ENCODE assay signal across 18 mouse cellular contexts in the genomic region with DNA sequence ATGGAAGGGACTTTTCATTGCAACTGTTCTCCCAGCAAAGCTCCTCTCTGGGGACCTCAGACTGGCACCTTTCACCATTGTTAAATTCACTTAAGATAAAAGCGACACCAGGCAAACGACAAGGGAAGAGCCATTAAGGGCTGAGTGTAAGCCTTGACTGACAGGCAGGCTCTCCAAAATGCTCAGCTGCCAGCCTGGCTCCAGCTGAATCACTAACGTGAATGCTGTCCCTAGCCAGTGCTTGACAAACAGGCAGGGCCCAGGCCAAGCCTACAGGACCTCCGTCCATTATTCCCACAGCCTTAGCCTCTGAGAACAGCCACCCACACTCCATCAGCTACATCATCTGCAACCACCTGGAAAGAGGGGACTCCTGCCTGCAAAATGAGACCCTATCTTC.
A peak's percentile ranks its signal among the peaks of the same experiment; 100 is the strongest.
DNase-seq lines count a peak whose midpoint lies in the region; ATAC-seq and TF ChIP-seq lines count a peak whose summit lies in the region.
"Had no signal": no experiment of that assay in that cellular context is flagged by ENCODE, and none has a peak within 500 bp of the region (broad histone marks: within the 10 kb centered on the region; RNA-seq: fewer than 3 reads in every experiment).

No protein-coding gene starts in this region.

- H3K27ac ChIP-seq in cerebellum, adult 2 months (ENCODE audit: insufficient read depth, low read length): no peak overlapping the region
- H3K27ac ChIP-seq in hindbrain, embryonic 10.5 days: 0 out of 2 replicates have a peak overlapping the region, but pooled peaks have one; percentile 29
- H3K27ac ChIP-seq in hindbrain, postnatal 0 days: no peak overlapping the region
- peak overlapping the region; percentile 49; the same call in 1 of the 2 replicates for H3K27ac ChIP-seq in forebrain, embryonic 15.5 days (replicated peaks)
- no peak overlapping the region for H3K27ac ChIP-seq in kidney, embryonic 14.5 days (ENCODE audit: low read depth, low read length)
- H3K27ac ChIP-seq: embryonic facial prominence, embryonic 10.5 days; heart, embryonic 10.5 days had no signal

- ATAC-seq in hindbrain, postnatal 0 days: no peak
- peak; percentile 48; the same call in 1 of the 2 replicates for ATAC-seq in forebrain, embryonic 15.5 days (replicated peaks)
- ATAC-seq in kidney, embryonic 14.5 days (ENCODE audit: low FRiP score, low TSS enrichment): no peak
- ATAC-seq: intestine, embryonic 16.5 days had no signal

- H3K9ac ChIP-seq in hindbrain, postnatal 0 days (replicated peaks; ENCODE audit: low read length): no peak overlapping the region
- H3K9ac ChIP-seq in forebrain, embryonic 15.5 days (replicated peaks): no peak overlapping the region
- no peak overlapping the region for H3K9ac ChIP-seq in kidney, embryonic 14.5 days (ENCODE audit: low read depth, low read length)

- H3K27me3 ChIP-seq in cerebellum, adult 2 months (ENCODE audit: control insufficient read depth, insufficient read depth, low read length): no peaks in the 10 kb centered on the region
- no peaks in the 10 kb centered on the region for H3K27me3 ChIP-seq in hindbrain, embryonic 10.5 days (ENCODE audit: insufficient read depth, poor library complexity, severe bottlenecking)
- no peaks in the 10 kb centered on the region for H3K27me3 ChIP-seq in hindbrain, postnatal 0 days (ENCODE audit: insufficient read depth, low read length)
- no peaks in the 10 kb centered on the region for H3K27me3 ChIP-seq in forebrain, embryonic 15.5 days
- no peaks in the 10 kb centered on the region for H3K27me3 ChIP-seq in kidney, embryonic 14.5 days (ENCODE audit: control insufficient read depth, insufficient read depth, low read length)

- no peak for TF ChIP-seq CTCF in cerebellum, adult 2 months (IDR thresholded peaks at IDR 0.05; ENCODE audit: borderline replicate concordance, insufficient read depth, low read depth, low read length)
- TF ChIP-seq CTCF in hindbrain, postnatal 0 days (IDR thresholded peaks at IDR 0.05; ENCODE audit: low read depth): no peak

- no peak for TF ChIP-seq POLR2A in cerebellum, adult 2 months (IDR thresholded peaks at IDR 0.05; ENCODE audit: borderline replicate concordance, insufficient read depth, low read length)

- no peaks in the 10 kb centered on the region for H3K9me3 ChIP-seq in hindbrain, embryonic 10.5 days
- no peaks in the 10 kb centered on the region for H3K9me3 ChIP-seq in hindbrain, postnatal 0 days (ENCODE audit: low read length)
- no peaks in the 10 kb centered on the region for H3K9me3 ChIP-seq in forebrain, embryonic 15.5 days
- no peaks in the 10 kb centered on the region; the same call in 1 of the 2 replicates for H3K9me3 ChIP-seq in kidney, embryonic 14.5 days (ENCODE audit: control insufficient read depth, low read length)
- H3K9me3 ChIP-seq: embryonic facial prominence, embryonic 10.5 days; heart, embryonic 10.5 days had no signal

- H3K36me3 ChIP-seq in hindbrain, embryonic 10.5 days: no peaks in the 10 kb centered on the region
- H3K36me3 ChIP-seq in hindbrain, postnatal 0 days (ENCODE audit: insufficient read depth, low read length): no peaks in the 10 kb centered on the region
- no peaks in the 10 kb centered on the region for H3K36me3 ChIP-seq in forebrain, embryonic 15.5 days
- no peaks in the 10 kb centered on the region for H3K36me3 ChIP-seq in kidney, embryonic 14.5 days (ENCODE audit: control insufficient read depth, insufficient read depth, low read length)
- H3K36me3 ChIP-seq: embryonic facial prominence, embryonic 10.5 days; heart, embryonic 10.5 days had no signal

- H3K4me2 ChIP-seq in hindbrain, postnatal 0 days (ENCODE audit: low read depth, low read length): no peak overlapping the region
- no peak overlapping the region for H3K4me2 ChIP-seq in forebrain, embryonic 15.5 days (replicated peaks)
- no peak overlapping the region for H3K4me2 ChIP-seq in kidney, embryonic 14.5 days (replicated peaks; ENCODE audit: low read depth, low read length)

- H3K4me1 ChIP-seq in cerebellum, adult 2 months (ENCODE audit: control insufficient read depth, insufficient read depth, low read length): no peaks in the 10 kb centered on the region
- 0 out of 2 replicates have a peak, but pooled peaks cover 6% of the 10 kb centered on the region for H3K4me1 ChIP-seq in hindbrain, embryonic 10.5 days (replicated peaks)
- H3K4me1 ChIP-seq in hindbrain, postnatal 0 days (ENCODE audit: insufficient read depth, low read length): no peaks in the 10 kb centered on the region
- H3K4me1 ChIP-seq in forebrain, embryonic 15.5 days: peaks cover 7% of the 10 kb centered on the region; the same call in 1 of the 2 replicates
- H3K4me1 ChIP-seq in kidney, embryonic 14.5 days (ENCODE audit: control insufficient read depth, insufficient read depth, low read length): no peaks in the 10 kb centered on the region

- 29% methylated on average over 4 of the region's 4 CpGs for WGBS in cerebellum, adult 2 months
- WGBS in hindbrain, embryonic 10.5 days: 35% methylated on average over 4 of the region's 4 CpGs
- WGBS in hindbrain, postnatal 0 days: 29% methylated on average over 4 of the region's 4 CpGs
- WGBS in forebrain, embryonic 15.5 days: 15% methylated on average over 4 of the region's 4 CpGs
- WGBS in kidney, embryonic 14.5 days: 32% methylated on average over 4 of the region's 4 CpGs

- no peak overlapping the region for H3K4me3 ChIP-seq in cerebellum, adult 2 months (replicated peaks; ENCODE audit: insufficient read depth, low read depth, low read length)
- H3K4me3 ChIP-seq in hindbrain, embryonic 10.5 days: no peak overlapping the region
- H3K4me3 ChIP-seq in hindbrain, postnatal 0 days (ENCODE audit: low read length): no peak overlapping the region
- no peak overlapping the region for H3K4me3 ChIP-seq in forebrain, embryonic 15.5 days
- no peak overlapping the region for H3K4me3 ChIP-seq in kidney, embryonic 14.5 days (ENCODE audit: low read length)
- H3K4me3 ChIP-seq: embryonic facial prominence, embryonic 10.5 days; heart, embryonic 10.5 days had no signal

- peak; percentile 14 to 15 for DNase-seq in cerebellum, postnatal 14 days
- no peak for DNase-seq in cerebellum, adult 2 months
- no peak for DNase-seq in hindbrain, embryonic 10.5 days (ENCODE audit: low spot score)
- no peak for DNase-seq in hindbrain, postnatal 0 days (ENCODE audit: low spot score)
- DNase-seq in brain, adult 2 months (ENCODE audit: low read depth, low spot score): peak; percentile 7
- DNase-seq in gastrocnemius, postnatal 4 days (ENCODE audit: low spot score in 2 of 2): no peak
- DNase-seq: adrenal gland, postnatal 14 days; cerebellum, adult 8-10 months; cerebellum, postnatal 36 days; gastrocnemius, postnatal 25 days; heart, adult 18-20 months; heart, postnatal 10 days; kidney, adult 2 months had no signal

Comparison
In these comparisons a context has a peak if more than half of its experiments do, and no peak if none do; other contexts are left out.
1. DNase-seq: peak in cerebellum, postnatal 14 days (2 of 2) and brain, adult 2 months (single experiment); none in cerebellum, adult 2 months (0 of 2), hindbrain, embryonic 10.5 days (single experiment), hindbrain, postnatal 0 days (single experiment) and gastrocnemius, postnatal 4 days (0 of 2).
2. H3K27ac ChIP-seq: peak in hindbrain, embryonic 10.5 days (single experiment) and forebrain, embryonic 15.5 days (single experiment); none in cerebellum, adult 2 months (single experiment), hindbrain, postnatal 0 days (single experiment) and kidney, embryonic 14.5 days (single experiment).